Mouse (Mus musculus): ENCODE results near the gene Mboat2. TPM values are rescaled to one million over a fixed set of nuclear protein-coding genes. Genes with fewer than 3 reads are reported as not detected.

Mboat2 gene
- total RNA-seq, 2 experiments from 2014 or later, result 1.9 to 3.7 TPM

GRCm38 (mm10) chr12:24950376-24951046, 119.8 kb downstream of the Mboat2 start:
- no peak for DNase-seq

GRCm38 (mm10) chr12:24952147-24952546, 121.5 kb downstream of the Mboat2 start:
- no peak for DNase-seq

- DNase-seq, result no peak
Measured at GRCm38 (mm10) chr12:24955137-24955536, 124.5 kb downstream of the Mboat2 start.

- DNase-seq, result no peak
Measured at GRCm38 (mm10) chr12:24958526-24958925, 127.8 kb downstream of the Mboat2 start.

- DNase-seq, result no peak
Measured at GRCm38 (mm10) chr12:24961821-24962220, 131.1 kb downstream of the Mboat2 start.

- DNase-seq, result no peak
Measured at GRCm38 (mm10) chr12:24962362-24962967, 131.8 kb downstream of the Mboat2 start.

GRCm38 (mm10) chr12:24963393-24964022, 132.8 kb downstream of the Mboat2 start:
- DNase-seq, result no peak

GRCm38 (mm10) chr12:24965406-24965805, 134.7 kb downstream of the Mboat2 start:
- DNase-seq, result no peak

GRCm38 (mm10) chr12:24966046-24966445, 135.4 kb downstream of the Mboat2 start:
- DNase-seq, result no peak

- no peak for DNase-seq
Measured at GRCm38 (mm10) chr12:24971490-24972200, 141.0 kb downstream of the Mboat2 start.

GRCm38 (mm10) chr12:24972371-24973350, 142.0 kb downstream of the Mboat2 start:
- no peak for DNase-seq

- DNase-seq, result no peak
Measured at GRCm38 (mm10) chr12:24973586-24973985, 142.9 kb downstream of the Mboat2 start.

GRCm38 (mm10) chr12:24974446-24975114, 143.9 kb downstream of the Mboat2 start, which contains the start of gene Kidins220:
TSS of gene Kidins220 (plus strand) at chr12:24974925.
- DNase-seq, result peak; percentile 89

GRCm38 (mm10) chr12:24975115-24975733, 144.5 kb downstream of the Mboat2 start:
- peak; percentile 24 for DNase-seq

- no peak for DNase-seq
Measured at GRCm38 (mm10) chr12:24985226-24985625, 154.5 kb downstream of the Mboat2 start.

GRCm38 (mm10) chr12:24995350-24995749, 164.7 kb downstream of the Mboat2 start:
- DNase-seq, result no peak

- DNase-seq, result no peak
Measured at GRCm38 (mm10) chr12:25005350-25005749, 174.7 kb downstream of the Mboat2 start.

GRCm38 (mm10) chr12:25009957-25010356, 179.3 kb downstream of the Mboat2 start:
- DNase-seq, result no peak

GRCm38 (mm10) chr12:25010416-25010815, 179.7 kb downstream of the Mboat2 start:
- DNase-seq, result no peak

GRCm38 (mm10) chr12:25011733-25012367, 181.2 kb downstream of the Mboat2 start:
- DNase-seq, result no peak
